Mouse (Mus musculus): ENCODE data around the gene Spata48.

GRCm38 (mm10) chr11:11529165-11529564 is 67.3 kb downstream of the Spata48 start:
- TF ChIP-seq CTCF (IDR thresholded peaks at IDR 0.05; ENCODE audit: borderline replicate concordance, control insufficient read depth, extremely low read depth, insufficient read depth, low read length, poor library complexity) (no peak), POLR2A (IDR thresholded peaks at IDR 0.05; ENCODE audit: control insufficient read depth, extremely low read depth, insufficient read depth, low read length, poor library complexity) (no peak)

Measured in thymus, adult 2 months (tissue).